Mouse (Mus musculus) intestine, embryonic 14.5 days (tissue): ENCODE results near the gene Gpc1. TPM values are rescaled to one million over a fixed set of nuclear protein-coding genes. Genes with fewer than 3 reads are reported as not detected.

Source experiments
- ATAC-seq: fragments of 200-750 bp; cut with Nextera tagmentation; replicated peaks from 2 replicates; pipeline ENCODE4 v1.8.0; 2017; ENCODE audit warnings: low read depth, moderate number of reproducible peaks, moderate TSS enrichment, moderate library complexity; ENCODE audit not compliant: low FRiP score, low TSS enrichment
- DNase-seq: peaks from one replicate; pipeline ENCODE4 v3.0.0-alpha.2; 2018; ENCODE audit warnings: low spot score
- H3K27ac ChIP-seq: fragments of 300-500 bp; sonication (generic); 2 replicates; pipeline ENCODE4 v1.5.1; 2014; ENCODE audit warnings: low read depth, mild to moderate bottlenecking, control low read depth
- H3K27me3 ChIP-seq: fragments of 300-500 bp; sonication (generic); replicated peaks from 2 replicates; pipeline ENCODE4 v1.6.1; 2014; ENCODE audit warnings: low read length, control low read depth; ENCODE audit not compliant: control insufficient read depth, insufficient read depth
- H3K36me3 ChIP-seq: fragments of 300-500 bp; sonication (generic); 2 replicates; pipeline ENCODE4 v1.6.1; 2014; ENCODE audit warnings: low read length, control low read depth; ENCODE audit not compliant: control insufficient read depth, insufficient read depth
- H3K4me1 ChIP-seq: fragments of 300-500 bp; sonication (generic); replicated peaks from 2 replicates; pipeline ENCODE4 v1.6.1; 2014; ENCODE audit warnings: low read length, control low read depth, mixed read lengths; ENCODE audit not compliant: control insufficient read depth, insufficient read depth
- H3K4me2 ChIP-seq: fragments of 300-500 bp; sonication (generic); 2 replicates; pipeline ENCODE4 v1.6.1; 2014; ENCODE audit warnings: low read length
- H3K4me3 ChIP-seq: fragments of 300-500 bp; sonication (generic); 2 replicates; pipeline ENCODE4 v1.5.1; 2014; ENCODE audit warnings: low read depth, low read length, control low read depth, mixed read lengths
- H3K9ac ChIP-seq: fragments of 300-500 bp; sonication (generic); 2 replicates; pipeline ENCODE4 v1.6.1; 2014; ENCODE audit warnings: mild to moderate bottlenecking, low read length
- H3K9me3 ChIP-seq: fragments of 300-500 bp; sonication (generic); 2 replicates; pipeline ENCODE4 v1.6.1; 2016; ENCODE audit warnings: low read length, control low read depth; ENCODE audit not compliant: control insufficient read depth
- WGBS: fragments of 180-500 bp; shearing (Covaris S2); extraction: QIAGEN DNeasy Blood & Tissue Kit; methylation state at CpG from one replicate; pipeline ENCODE4 v1.1.7; 2014; 5-methylcytosine and 5-hydroxymethylcytosine counted together
- polyA plus RNA-seq: library from polyadenylated mRNA; unstranded; fragments of >200 nt; fragmentation: Nextera tagmentation; extraction: Ambion mirVana; gene quantifications from 2 replicates; pipeline ENCODE4 v1.2.1, GENCODE M21; 2014

Gpc1 gene
- polyA plus RNA-seq, 1 experiment from 2014 or later: 47.9 TPM

DNA sequence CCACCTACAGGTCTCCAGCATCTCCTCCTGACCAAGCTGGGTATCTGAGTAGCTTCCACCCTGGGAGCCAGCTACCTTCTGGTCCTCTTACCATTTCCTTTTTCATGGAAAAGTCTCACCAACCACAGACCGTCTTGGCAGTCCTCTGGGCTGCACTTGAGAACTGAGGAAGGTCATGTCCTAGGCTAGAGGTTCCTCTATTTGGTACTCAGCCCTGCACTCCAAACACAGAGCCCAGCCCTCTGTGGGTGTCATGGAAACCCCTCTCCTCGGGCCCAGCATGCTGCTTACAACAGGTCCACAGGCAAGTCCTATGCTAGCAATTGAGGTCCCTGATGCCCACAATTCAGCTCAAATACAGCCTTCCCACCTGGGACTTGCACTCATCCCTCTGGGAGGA, 33.0 kb upstream of the Gpc1 start:
- ATAC-seq (no peak), DNase-seq (no peak)
- H3K36me3 ChIP-seq: no peaks in the 10 kb centered on the region
- no peak overlapping the region for H3K4me2 ChIP-seq
- H3K4me1 ChIP-seq: no peaks in the 10 kb centered on the region
- no peak overlapping the region for H3K4me3 ChIP-seq
- no peaks in the 10 kb centered on the region for H3K9me3 ChIP-seq
- no peaks in the 10 kb centered on the region for H3K27me3 ChIP-seq
- no peak overlapping the region for H3K9ac ChIP-seq
- H3K27ac ChIP-seq: no peak overlapping the region
- WGBS: 83% methylated on average over 2 of the region's 2 CpGs

GRCm38 (mm10) chr1:92799653-92800052, 31.8 kb upstream of the Gpc1 start:
- Histone ChIP-seq H3K9ac (no peak overlapping the region), H3K27ac (no peak overlapping the region), H3K4me2 (no peak overlapping the region), H3K4me1 (no peaks in the 10 kb centered on the region), H3K36me3 (no peaks in the 10 kb centered on the region), H3K27me3 (no peaks in the 10 kb centered on the region), H3K4me3 (no peak overlapping the region), H3K9me3 (no peaks in the 10 kb centered on the region)
- 85% methylated on average over 5 of the region's 5 CpGs for WGBS
- ATAC-seq: no peak
- no peak for DNase-seq

- Histone ChIP-seq H3K36me3 (no peaks in the 10 kb centered on the region), H3K9me3 (no peaks in the 10 kb centered on the region), H3K4me2 (no peak overlapping the region), H3K27me3 (no peaks in the 10 kb centered on the region), H3K4me3 (no peak overlapping the region), H3K27ac (no peak overlapping the region), H3K9ac (no peak overlapping the region), H3K4me1 (no peaks in the 10 kb centered on the region)
- WGBS: 100% methylated on average over 1 of the region's 1 CpGs
- DNase-seq: no peak
- no peak for ATAC-seq
Measured at GRCm38 (mm10) chr1:92802362-92802761, 29.1 kb upstream of the Gpc1 start.

DNA sequence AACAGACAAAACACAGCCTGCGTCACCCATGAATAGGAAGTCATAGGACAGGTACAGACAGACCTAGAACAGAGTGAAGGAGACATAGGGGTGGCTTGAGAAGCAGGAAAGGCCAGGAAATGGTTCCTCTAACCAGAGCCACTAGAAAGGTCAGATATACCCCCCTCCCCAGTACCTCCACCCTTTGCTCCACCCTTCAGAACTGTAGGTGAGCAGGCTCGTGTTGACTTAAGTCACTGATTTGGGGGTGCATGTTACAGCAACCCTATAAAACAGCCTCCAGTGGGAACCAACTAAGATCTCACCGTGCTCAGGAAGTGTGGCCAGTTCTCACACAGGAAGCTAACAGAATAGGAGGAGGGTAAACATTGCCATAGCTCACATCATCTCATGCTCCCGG, 28.1 kb upstream of the Gpc1 start:
- Histone ChIP-seq H3K36me3 (no peaks in the 10 kb centered on the region), H3K4me2 (no peak overlapping the region), H3K9ac (no peak overlapping the region), H3K27me3 (no peaks in the 10 kb centered on the region), H3K4me1 (no peaks in the 10 kb centered on the region), H3K27ac (no peak overlapping the region), H3K4me3 (no peak overlapping the region), H3K9me3 (no peaks in the 10 kb centered on the region)
- DNase-seq: no peak
- ATAC-seq: no peak
- 68% methylated on average over 4 of the region's 4 CpGs for WGBS

- DNase-seq: no peak
- no peaks in the 10 kb centered on the region for H3K36me3 ChIP-seq
- WGBS: 72% methylated on average over 5 of the region's 5 CpGs
- no peak overlapping the region for H3K4me2 ChIP-seq
- no peak for ATAC-seq
- no peak overlapping the region for H3K9ac ChIP-seq
- no peak overlapping the region for H3K4me3 ChIP-seq
- no peaks in the 10 kb centered on the region for H3K27me3 ChIP-seq
- no peaks in the 10 kb centered on the region for H3K9me3 ChIP-seq
- no peak overlapping the region for H3K27ac ChIP-seq
- H3K4me1 ChIP-seq: no peaks in the 10 kb centered on the region
Measured at GRCm38 (mm10) chr1:92805181-92805580, 26.3 kb upstream of the Gpc1 start.

DNA sequence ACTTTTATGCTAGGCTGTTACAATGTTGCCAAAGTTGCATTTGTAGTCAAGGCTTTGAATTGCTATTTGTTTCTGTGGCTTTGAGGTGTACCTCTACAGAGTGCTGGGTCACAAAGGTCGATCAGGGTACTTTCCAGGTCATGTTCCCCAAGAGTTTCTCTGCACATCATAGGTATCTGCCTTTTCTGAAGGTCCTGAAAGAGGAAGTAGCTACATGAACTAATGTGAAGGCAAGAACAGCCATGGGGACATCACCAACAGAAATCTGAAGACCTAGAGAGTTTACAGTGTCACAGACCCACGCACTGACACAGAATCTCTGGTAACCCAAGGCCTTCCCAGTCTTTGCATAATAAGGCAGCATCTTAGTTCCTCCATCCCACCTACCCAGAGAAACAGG, 25.6 kb upstream of the Gpc1 start:
- DNase-seq: no peak
- no peak for ATAC-seq
- H3K9ac ChIP-seq: no peak overlapping the region
- 69% methylated on average over 2 of the region's 2 CpGs for WGBS
- H3K9me3 ChIP-seq: no peaks in the 10 kb centered on the region
- H3K4me2 ChIP-seq: no peak overlapping the region
- no peak overlapping the region for H3K27ac ChIP-seq
- no peaks in the 10 kb centered on the region for H3K27me3 ChIP-seq
- no peak overlapping the region for H3K4me3 ChIP-seq
- no peaks in the 10 kb centered on the region for H3K36me3 ChIP-seq
- H3K4me1 ChIP-seq: no peaks in the 10 kb centered on the region

- Histone ChIP-seq H3K4me2 (no peak overlapping the region), H3K4me3 (no peak overlapping the region), H3K27ac (no peak overlapping the region), H3K4me1 (no peaks in the 10 kb centered on the region), H3K9ac (no peak overlapping the region), H3K27me3 (no peaks in the 10 kb centered on the region), H3K9me3 (no peaks in the 10 kb centered on the region), H3K36me3 (no peaks in the 10 kb centered on the region)
- WGBS: 76% methylated on average over 3 of the region's 3 CpGs
- DNase-seq: no peak
- no peak for ATAC-seq
Measured at GRCm38 (mm10) chr1:92806720-92807119, 24.7 kb upstream of the Gpc1 start.

GRCm38 (mm10) chr1:92809621-92810020, 21.8 kb upstream of the Gpc1 start:
- Histone ChIP-seq H3K27me3 (no peaks in the 10 kb centered on the region), H3K9ac (no peak overlapping the region), H3K4me3 (no peak overlapping the region), H3K4me1 (peaks cover under 1% of the 10 kb centered on the region; the same call in 1 of the 2 replicates), H3K4me2 (no peak overlapping the region), H3K36me3 (no peaks in the 10 kb centered on the region), H3K27ac (no peak overlapping the region), H3K9me3 (no peaks in the 10 kb centered on the region)
- DNase-seq: no peak
- no peak for ATAC-seq
- WGBS: 86% methylated on average over 4 of the region's 4 CpGs

DNA sequence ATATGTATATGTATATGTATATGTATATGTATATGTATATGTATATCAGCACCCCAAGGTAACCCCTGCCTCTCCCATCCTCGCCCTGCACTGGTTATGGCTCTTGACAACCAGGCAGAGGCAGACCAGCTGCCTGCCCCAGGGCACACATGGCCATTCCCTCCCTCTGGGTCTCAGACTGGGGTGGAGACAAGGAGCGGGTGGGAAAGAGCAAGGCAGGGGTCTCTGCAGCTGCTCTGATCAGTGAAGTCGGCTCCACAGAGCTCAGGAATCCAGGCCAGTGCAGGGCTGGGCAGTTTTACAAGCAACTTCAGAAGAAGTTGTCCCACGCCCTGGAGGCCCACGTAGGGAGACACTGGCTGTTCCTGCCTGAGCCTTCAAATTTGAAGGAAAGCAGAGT, 17.1 kb upstream of the Gpc1 start:
- ATAC-seq (no peak), DNase-seq (no peak)
- Histone ChIP-seq H3K4me1 (peaks cover 4% of the 10 kb centered on the region; the same call in 1 of the 2 replicates), H3K4me2 (no peak overlapping the region), H3K9me3 (no peaks in the 10 kb centered on the region), H3K4me3 (no peak overlapping the region), H3K27me3 (no peaks in the 10 kb centered on the region), H3K9ac (no peak overlapping the region), H3K36me3 (no peaks in the 10 kb centered on the region), H3K27ac (peak overlapping the region; percentile 23; the same call in 1 of the 2 replicates)
- WGBS: 37% methylated on average over 5 of the region's 5 CpGs
